Mouse (Mus musculus) ES-Bruce4 (cell line): ENCODE measurements around the gene Pi16.
A peak's percentile ranks its signal among the peaks of the same experiment; 100 is the strongest.

Experiments used
- EP300 ChIP-seq: IDR thresholded peaks from 2 replicates; pipeline ENCODE4 v1.6.1; 2011; ENCODE audit warnings: low read depth, low read length; ENCODE audit not compliant: insufficient read depth
- POLR2A ChIP-seq: IDR thresholded peaks from one replicate; pipeline ENCODE4 v1.8.1; 2011; ENCODE audit warnings: low read length; ENCODE audit not compliant: insufficient read depth

DNA sequence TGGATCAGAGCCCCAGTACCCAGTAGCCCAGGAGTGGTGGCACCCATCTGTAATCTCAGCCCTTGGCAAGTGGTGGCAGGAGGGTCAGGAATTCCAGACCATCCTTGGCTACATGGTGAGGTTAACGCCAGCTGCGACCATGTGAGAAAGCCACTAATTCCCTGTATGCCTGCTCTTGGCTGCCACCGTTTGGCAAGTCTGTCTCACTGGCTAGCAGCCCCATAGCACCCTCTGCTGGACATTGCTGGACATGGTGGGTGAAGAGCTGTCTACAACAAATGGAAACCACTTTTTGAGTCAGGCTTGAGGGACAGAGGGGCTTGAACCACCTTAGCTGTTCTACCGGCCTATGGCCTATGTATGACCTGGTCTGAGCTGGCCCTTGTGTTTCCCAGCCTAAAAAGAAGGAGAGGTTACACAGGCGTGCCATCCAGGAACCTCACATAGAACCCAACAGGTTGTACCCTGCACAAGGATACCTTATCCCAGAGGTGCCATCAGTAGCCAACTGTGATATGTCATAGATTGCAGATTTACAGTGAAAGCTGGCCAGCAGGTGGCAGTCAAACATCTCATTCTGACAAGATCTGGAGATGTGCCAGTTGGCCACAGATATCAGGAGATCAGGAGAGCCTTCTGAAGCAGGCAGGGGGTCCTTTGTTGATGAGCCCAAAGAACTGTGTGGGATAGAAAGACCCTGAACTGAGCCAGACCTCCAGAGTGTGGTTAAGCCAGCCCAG lies 53.7 kb downstream of the Pi16 start:
- TF ChIP-seq EP300 = 0 out of 2 replicates have a peak, but pooled peaks have one; percentile 18
- TF ChIP-seq POLR2A = no peak
